Mouse (Mus musculus) brain, embryonic 14.5 days (tissue): ENCODE measurements at regions not wholly inside any gene's neighbourhood (a gene's known extent, or its start where the extent isn't known, plus 50 kb on each side); places are given as distances from the start of the nearest gene placed in this dataset.

ENCODE experiments used
- CTCF ChIP-seq: fragments of 200-500 bp; IDR thresholded peaks from 2 replicates; pipeline ENCODE4 v1.5.1; 2012; ENCODE audit warnings: inconsistent platforms, mild to moderate bottlenecking, moderate library complexity, borderline replicate concordance; ENCODE audit not compliant: insufficient read depth, insufficient read length; ENCODE audit errors: extremely low read depth
- POLR2A ChIP-seq: fragments of 200-500 bp; IDR thresholded peaks from 2 replicates; pipeline ENCODE4 v1.6.1; 2012; ENCODE audit warnings: mild to moderate bottlenecking, inconsistent platforms, borderline replicate concordance; ENCODE audit not compliant: poor library complexity, insufficient read depth, insufficient read length, severe bottlenecking; ENCODE audit errors: extremely low read depth

- TF ChIP-seq POLR2A (no peak), CTCF (no peak)
Measured at GRCm38 (mm10) chr2:46055729-46056128, 938.5 kb upstream of the Zeb2 start.
